Mouse (Mus musculus): ENCODE measurements around the gene Madd. TPM values are rescaled to one million over a fixed set of nuclear protein-coding genes. Genes with fewer than 3 reads are reported as not detected.

Gene Madd
- polyA plus RNA-seq (2017; shearing (Covaris generic)): 124 TPM

DNA sequence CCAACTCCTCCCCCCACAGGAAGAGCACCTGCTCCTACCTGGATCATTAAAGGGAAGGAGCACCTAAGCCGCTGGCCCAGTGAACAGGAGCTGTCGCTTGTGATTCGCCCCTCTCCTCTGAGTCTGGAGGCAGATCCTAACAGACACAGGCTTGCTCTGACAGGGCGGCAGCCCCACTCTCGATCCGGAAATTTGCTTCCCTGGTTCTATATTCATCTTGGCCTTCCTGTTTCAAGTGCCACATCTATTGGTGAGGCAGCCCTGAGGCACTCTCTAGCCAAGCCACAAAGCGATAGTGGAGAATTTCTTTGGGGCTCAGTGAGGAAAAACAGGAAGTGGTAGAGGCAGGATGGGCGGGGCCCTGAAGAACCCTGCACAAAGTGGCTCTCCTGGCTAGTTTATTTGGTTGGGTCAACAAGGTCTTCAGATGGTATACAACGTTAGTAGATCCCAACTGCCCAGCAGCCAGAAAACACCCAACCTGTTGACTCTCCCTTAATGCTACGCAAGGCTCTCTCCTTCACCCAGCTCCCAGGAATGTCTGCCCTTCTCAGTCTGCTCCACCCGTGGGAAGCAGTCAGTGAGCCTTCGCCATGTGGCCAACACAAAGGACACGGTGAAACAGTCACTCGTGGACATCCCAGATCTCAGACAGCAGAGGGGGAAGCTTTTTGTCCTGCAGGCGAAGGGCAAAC, at the start of gene Madd:
Gene Madd, minus strand, starts transcription at position 127 of the 695 bp plus-strand sequence.

GRCm38 (mm10) chr2:91202222-91202971, 18.8 kb upstream of the Madd start, which contains the start of the genes Nr1h3 and Acp2:
Nr1h3 (minus strand) TSS chr2:91202834.
Acp2 (plus strand) TSS chr2:91202885.

GRCm38 (mm10) chr2:91117585-91118275, 65.9 kb downstream of the Madd start, which contains the start of gene Mybpc3:
Mybpc3 (plus strand) TSS chr2:91118144.

Other genes with a start within 250 kb of the Madd start
- gene Celf1, start 243.5 kb downstream of the Madd start, polyA plus RNA-seq (2017; shearing (Covaris generic)): 115 TPM
- gene Rapsn, start 148.2 kb downstream of the Madd start, polyA plus RNA-seq (2017; shearing (Covaris generic)): 4.2 TPM
- gene Psmc3, start 129.8 kb downstream of the Madd start, polyA plus RNA-seq (2017; shearing (Covaris generic)): 282 TPM
- gene Slc39a13, start 113.4 kb downstream of the Madd start, polyA plus RNA-seq (2017; shearing (Covaris generic)): 39.2 TPM
- 1.4 TPM for gene Spi1, start 101.4 kb downstream of the Madd start, polyA plus RNA-seq (2017; shearing (Covaris generic))
- not detected for gene Mybpc3, start 65.7 kb downstream of the Madd start, polyA plus RNA-seq (2017; shearing (Covaris generic))
- 1.7 TPM for gene Nr1h3, start 19.0 kb upstream of the Madd start, polyA plus RNA-seq (2017; shearing (Covaris generic))
- 17.2 TPM for gene Acp2, start 19.0 kb upstream of the Madd start, polyA plus RNA-seq (2017; shearing (Covaris generic))
- 84.5 TPM for gene Ddb2, start 53.1 kb upstream of the Madd start, polyA plus RNA-seq (2017; shearing (Covaris generic))
- gene Pacsin3, start 72.1 kb upstream of the Madd start, polyA plus RNA-seq (2017; shearing (Covaris generic)): 0.25 TPM
- 131 TPM for gene Arfgap2, start 81.1 kb upstream of the Madd start, polyA plus RNA-seq (2017; shearing (Covaris generic))

All from CD4-positive, CD25-positive, alpha-beta regulatory T cell (primary cell).